Mouse (Mus musculus) lung, adult 2 months (tissue): ENCODE measurements around the gene Rims1.

Source experiments
- CTCF ChIP-seq: fragments of 200-500 bp; IDR thresholded peaks from 2 replicates; pipeline ENCODE4 v1.5.1; 2011; ENCODE audit warnings: mild to moderate bottlenecking, low read length, control low read depth; ENCODE audit not compliant: insufficient read depth
- POLR2A ChIP-seq: fragments of 200-500 bp; IDR thresholded peaks from 2 replicates; pipeline ENCODE4 v1.6.1; 2011; ENCODE audit warnings: low read depth, mild to moderate bottlenecking, control low read depth, low read length, borderline replicate concordance; ENCODE audit errors: extremely low read depth

DNA sequence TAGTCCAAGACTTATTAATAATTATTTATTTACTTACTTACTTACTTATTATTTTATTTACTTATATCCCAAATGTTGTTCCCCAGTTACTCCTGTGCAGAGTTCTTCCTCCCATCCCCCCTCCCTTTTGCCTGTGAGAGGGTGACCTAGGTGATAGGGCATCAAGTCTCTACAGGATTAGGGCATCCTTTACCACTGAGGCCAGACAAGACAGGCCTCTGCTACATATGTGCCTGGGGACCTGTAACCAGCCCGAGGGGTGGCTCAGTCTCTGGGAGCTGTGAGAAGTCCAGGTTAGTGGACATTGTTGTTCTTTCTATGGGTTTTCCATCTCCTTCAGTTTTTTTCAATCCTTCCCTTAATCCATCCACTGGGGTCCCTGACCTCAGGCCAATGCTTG is 156.4 kb downstream of the Rims1 start:
- TF ChIP-seq CTCF (no peak), POLR2A (no peak)
